Mouse (Mus musculus): Measurements from ENCODE around the gene Cd69.

DNA sequence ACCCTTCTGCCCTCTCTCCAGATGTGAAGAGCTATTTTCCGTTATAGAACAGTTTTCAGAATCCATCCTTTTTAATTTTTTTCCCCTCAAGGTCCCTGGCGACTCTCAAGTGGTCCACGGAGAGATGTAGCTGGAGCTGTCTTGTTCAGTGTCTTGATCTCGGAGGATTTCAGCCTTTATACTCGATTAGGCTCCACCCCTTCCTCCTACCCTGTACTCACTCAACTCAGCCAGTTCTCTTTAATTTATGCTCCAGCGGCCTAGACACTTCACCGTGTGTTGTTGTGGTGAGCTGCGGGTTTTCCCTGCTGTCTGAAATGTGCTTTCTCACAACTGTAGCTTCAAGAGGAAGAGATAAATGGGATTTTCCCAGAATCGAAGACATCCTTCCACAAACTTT, at the start of gene Cd69:
- TF ChIP-seq GATA1 (IDR thresholded peaks at IDR 0.05; ENCODE audit: borderline replicate concordance, low read length), result no peak
- no peak for TF ChIP-seq FLI1 (IDR thresholded peaks at IDR 0.05; ENCODE audit: low read length)
